Mouse (Mus musculus): ENCODE measurements at regions not wholly inside any gene's neighbourhood (a gene's known extent, or its start where the extent isn't known, plus 50 kb on each side); places are given as distances from the start of the nearest gene placed in this dataset.

- DNase-seq = no peak
These were observed 214.3 kb upstream of the Fam241a start for GRCm38 (mm10) chr3:128110406-128110805.

DNA sequence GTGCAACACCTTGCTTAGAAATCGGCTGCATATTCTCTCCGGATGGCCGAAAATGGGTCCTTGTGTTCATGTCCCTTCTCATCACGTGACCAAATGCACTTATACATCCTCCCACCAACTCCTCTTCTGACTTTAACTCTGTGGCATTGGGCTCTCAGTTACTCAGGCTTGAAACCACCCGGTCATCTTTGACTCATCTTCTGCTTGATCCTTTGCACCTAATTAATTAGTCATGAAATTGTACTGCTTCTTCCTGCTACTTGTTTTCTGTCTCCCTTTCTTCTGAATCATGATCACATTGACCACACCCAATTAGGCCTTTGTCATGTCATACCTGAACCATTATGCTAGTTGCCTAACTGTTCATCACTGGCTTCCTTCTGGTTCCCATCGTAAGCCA, 208.4 kb upstream of the Fam241a start:
- no peak for DNase-seq

- no peak for DNase-seq
These were observed 196.9 kb upstream of the Fam241a start for GRCm38 (mm10) chr3:128093046-128093445.

DNA sequence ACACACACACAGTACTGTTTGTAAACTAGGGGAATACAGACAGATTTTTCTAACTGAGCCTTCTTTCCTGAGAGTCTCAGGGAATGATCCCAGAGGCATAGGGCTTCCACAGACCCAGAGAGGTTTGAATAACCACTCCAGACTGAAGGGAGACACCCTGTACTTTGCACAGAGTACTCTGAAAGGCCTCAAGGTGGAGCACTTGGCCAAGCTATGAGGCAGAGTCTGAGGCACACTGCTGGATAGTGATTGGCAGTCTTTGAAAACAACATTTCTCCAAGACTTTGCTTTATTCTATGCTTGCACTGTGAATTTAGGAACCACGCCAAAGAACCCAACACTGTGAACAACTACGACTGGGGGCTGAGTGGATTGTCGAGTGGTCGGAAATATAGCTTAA, 192.1 kb upstream of the Fam241a start:
- DNase-seq = peak; percentile 24

GRCm38 (mm10) chr3:128087163-128087562, 191.0 kb upstream of the Fam241a start:
- no peak for DNase-seq

GRCm38 (mm10) chr3:128082463-128082862, 186.3 kb upstream of the Fam241a start:
- DNase-seq = no peak

DNA sequence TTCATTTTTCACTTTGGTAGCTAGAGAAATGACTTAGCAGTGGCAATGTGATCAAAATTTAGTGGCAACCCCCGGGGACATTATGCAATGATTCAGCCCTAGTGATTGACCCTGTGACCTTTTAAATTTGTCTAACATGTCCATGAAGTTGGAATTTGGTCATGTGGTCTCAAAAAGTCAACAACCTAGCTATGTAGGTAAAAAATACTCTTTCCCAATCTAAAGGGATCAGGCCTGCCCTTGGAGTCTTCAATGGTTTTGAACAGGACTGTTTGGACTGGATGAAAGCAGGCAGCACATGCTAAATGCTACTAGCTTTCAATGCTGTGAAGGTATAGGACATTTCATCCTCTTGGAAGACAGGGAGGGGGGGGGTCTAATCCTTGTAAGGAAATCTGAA, 185.3 kb upstream of the Fam241a start:
- no peak for DNase-seq

DNA sequence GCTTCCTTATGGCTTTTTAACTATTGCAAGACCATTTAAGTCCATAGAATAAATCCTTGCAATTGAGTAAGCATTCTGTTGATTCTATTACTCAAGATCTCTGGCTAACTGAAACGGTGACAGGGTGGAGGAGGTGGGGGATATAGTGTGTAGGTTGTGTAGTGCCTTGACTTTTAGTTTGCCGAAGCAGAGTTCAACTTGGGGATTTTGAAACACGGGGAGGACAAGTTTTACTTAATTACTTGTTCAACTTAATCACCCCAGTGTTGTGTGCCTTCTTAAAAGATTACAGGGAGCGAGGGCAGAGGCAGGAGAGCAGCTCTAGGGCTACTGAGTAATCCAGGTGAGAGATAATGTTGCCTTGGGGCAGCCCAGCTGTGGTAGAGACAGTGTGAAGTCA, 171.7 kb upstream of the Fam241a start:
- DNase-seq = no peak

DNA sequence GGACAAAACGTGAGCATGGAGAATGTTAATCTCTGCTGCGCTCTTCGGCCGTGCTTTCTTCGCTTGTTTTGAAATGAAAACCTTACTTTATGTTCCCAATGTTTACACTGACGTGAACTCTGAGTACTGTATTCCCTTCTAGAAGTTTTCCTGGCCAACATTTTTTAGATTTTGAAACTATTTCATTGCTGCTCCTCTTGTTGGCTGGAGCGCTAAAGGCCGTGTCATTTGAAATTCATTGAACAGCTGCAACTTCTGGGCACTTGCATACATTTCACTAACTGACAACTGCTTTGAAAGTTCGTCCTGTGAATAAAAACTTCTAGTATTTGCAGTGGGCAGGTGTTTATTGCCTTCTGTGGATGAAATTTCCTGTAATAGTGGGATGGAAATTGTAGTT, 157.9 kb upstream of the Fam241a start:
- no peak for DNase-seq

- DNase-seq = no peak
These were observed 147.6 kb upstream of the Fam241a start for GRCm38 (mm10) chr3:128043709-128044108.

DNA sequence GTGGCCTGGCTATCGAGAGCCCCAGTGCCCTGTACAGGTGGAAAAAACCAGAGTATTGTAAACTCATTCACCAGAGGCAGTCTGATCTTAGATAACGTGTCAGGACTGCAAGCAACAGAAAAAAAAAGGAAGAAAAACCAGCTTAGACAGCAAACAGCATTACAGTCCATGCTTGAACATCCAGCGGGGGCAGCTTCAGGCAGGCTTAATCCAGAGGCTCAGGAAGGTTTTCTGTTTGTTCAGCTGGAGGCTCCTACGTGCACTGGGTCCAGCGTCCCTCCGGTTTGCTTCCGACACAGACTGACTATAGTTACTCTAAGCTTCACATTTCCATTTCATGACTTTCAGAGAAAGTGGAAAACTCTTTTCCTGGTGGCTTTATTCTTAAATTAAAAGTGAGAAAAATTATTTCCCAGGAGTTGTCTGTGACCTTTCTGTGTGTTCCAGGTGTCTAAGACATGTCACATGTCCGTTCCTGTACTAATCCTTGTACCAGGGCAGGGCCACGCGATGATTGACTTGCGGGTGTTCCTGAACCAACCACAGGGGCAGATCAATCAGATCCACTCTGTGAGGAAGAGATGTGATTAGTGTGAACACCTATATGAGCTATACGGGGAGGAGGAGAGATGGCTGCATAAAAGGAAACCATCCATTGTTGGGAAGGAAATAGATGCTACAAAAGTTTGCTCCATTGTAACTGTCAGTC, 144.4 kb upstream of the Fam241a start:
- no peak for DNase-seq

DNA sequence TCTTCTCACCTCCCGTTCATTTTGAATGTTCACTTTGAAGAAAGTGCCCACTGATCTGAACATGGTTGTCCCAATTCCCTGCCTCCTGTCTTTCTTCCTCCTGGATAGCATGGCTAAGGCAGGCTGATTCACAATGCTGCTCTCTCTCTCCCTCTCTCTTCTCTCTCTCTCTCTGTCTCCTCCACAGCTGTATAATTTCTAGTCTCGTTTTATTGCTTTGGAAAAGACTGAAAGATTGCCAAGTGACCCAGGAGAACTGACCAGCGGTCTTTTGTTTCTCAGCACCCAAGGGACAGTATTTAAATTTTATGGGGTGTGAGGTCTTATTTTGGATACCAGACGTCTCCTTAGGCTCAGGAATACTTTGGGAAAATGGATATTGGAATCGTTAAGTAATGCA, 143.1 kb upstream of the Fam241a start:
- DNase-seq = no peak

- DNase-seq = no peak
These were observed 140.4 kb upstream of the Fam241a start for GRCm38 (mm10) chr3:128036538-128036937.

DNA sequence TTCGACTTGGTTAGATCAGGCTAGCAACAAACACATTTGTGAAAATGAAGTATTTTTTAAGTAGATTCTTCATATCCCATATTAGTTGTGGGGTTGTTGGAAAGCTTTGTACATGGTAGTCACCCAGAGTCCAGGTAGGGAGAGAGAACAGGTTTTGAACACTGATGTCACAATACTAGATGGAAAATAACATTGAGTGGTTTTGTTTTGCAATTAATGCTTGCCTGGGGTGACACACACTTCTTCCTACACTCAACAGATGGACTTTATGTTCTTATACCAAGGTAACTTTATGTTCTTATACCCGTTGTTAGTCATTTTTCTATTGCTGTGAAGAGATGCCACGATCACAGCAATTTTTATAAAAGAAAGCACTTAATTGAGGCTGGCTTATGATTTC, 134.2 kb upstream of the Fam241a start:
- DNase-seq = no peak

DNA sequence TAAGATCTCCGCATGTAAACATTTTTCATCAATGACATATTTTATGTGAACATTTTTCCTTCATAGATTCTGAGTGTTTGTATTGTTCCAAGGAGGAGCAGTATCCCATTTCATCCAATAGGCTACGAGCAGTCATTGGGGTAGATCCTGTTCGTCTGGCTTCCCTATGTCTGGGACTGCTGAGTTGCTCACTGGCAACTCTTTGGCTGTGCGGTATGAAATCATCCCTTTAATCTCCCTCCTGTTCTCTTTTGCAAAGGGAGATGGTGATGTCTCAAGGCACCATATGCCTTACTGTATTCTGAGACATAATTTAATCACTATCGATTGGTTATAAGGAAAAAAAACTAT, 133.4 kb upstream of the Fam241a start:
- no peak for DNase-seq

- DNase-seq = no peak
These were observed 132.9 kb upstream of the Fam241a start for GRCm38 (mm10) chr3:128028856-128029564.

DNA sequence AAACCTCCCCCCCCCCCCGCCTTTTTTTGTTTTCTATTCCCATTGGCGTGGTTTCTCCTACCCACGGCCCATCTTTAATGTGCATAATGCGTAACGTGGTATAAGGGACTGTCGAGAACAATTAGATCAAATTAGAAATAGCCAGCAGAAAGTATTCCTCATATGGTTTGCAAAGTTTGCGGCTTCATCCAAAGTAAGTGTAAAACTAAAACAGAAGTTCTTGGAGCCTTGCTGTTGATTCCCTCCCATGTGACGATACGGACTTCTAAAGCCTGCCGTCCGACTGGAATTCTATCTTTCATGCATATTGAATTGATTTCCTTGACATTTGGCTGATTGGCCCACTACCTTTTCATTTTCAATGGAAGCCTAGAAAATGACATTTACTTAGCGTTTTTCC, 128.7 kb upstream of the Fam241a start:
- DNase-seq = no peak

DNA sequence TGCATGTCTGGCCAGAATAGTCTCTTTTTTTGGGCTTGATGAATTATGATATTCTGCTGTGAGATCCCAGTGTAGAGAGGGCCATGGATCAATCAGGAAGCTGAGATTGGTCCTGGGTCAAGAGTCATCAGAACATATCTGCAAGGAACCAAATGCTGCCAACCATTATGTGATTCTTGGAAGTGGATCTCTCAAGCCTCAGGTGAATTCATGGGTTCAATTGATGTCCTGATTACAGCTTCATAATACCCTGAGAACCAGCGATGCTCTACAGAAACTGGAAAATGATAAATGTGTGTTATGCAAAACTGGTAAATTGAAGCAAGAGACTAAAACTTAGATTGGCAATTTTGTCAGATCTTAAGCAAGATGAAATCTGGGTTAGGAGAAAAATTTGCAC, 118.8 kb upstream of the Fam241a start:
- no peak for DNase-seq

- DNase-seq = no peak
These were observed 106.9 kb upstream of the Fam241a start for GRCm38 (mm10) chr3:128002905-128003641.

GRCm38 (mm10) chr3:128001924-128002501, 105.9 kb upstream of the Fam241a start:
- peak in 1 of 2 experiments; percentile 4 for DNase-seq

DNA sequence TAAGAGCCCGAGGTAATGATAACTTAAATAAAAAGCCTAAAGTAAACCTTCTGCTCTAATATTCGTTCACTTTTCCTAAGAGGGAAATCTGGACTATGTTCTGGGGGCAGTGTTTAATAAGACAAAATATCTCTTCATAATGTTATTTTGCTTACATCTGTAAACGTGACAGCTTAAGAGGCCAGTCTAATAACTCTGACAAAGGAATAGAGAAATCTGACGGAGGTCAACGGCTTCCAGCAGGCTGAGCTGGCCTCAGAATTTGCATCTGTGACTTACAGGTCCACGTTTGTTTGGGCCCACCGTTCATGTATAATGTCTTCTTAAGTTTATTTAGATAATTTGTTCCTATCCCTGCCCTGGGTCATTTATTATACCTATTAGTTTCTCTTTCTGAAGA, 99.6 kb upstream of the Fam241a start:
- DNase-seq = no peak

DNA sequence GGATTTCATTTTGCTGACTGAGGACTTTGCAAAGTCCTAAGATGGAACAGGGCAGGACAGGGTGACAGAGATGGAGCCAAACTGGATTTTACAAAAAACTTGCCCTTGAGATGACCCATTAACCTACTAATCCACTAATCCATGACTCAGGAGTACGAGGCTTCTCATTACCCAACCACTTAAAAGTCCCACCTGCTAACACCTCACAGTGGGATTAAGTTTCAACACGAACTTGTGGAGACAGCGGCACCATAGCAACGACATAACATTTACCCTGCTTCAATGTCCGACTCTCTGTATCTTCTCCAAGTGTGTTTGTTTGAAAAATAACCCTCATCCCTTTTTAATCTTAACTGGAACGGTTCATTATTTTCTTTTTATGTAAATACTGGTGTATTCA, 91.5 kb upstream of the Fam241a start:
- no peak for DNase-seq

GRCm38 (mm10) chr3:127985165-127985564, 89.0 kb upstream of the Fam241a start:
- DNase-seq = no peak

DNA sequence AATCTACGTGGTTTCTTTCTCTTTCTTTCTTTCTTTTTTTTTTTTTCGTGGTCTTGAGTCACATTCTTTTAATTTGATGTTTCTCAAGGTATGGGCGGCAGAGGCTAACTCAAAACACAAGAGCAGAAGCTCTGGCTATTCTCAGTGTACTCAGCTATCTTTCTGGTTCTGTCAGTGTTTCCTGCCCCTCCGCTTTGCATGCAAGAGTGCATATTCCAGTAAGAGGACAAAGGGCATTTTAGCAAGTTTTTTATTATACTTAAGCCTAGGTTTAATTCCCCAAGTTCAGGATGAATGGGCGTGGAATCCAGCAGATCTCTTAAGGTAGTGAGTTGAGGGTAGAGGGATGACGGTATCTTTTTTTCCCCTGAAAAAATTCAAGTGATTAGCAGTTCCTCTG, 81.1 kb upstream of the Fam241a start:
- DNase-seq = no peak

Measured in thymus, postnatal 36 days (tissue).